ENCODE assay signal across 1 mouse cellular context in the genomic region with DNA sequence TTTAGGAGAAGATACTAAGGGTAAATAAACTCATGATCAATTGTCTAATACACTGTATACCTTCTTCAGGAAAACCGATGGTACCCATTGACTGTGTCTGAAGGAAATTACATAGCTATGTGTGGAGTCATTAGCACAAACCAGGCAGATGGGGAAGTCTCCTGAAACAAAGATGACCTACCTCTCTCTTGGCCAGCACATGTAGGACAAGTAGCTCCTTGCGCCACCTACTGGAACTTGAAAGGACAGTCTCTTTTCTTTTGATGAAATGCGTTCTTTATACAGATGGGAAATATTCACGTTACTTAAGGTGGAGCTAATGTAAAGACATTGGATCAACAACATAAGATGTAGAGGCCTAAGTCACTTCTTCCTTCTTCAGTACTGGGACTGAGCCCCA.
TF ChIP-seq lines count a peak whose summit lies in the region.

No protein-coding gene starts in this region.

TF ChIP-seq in MEL, 35 proteins besides CTCF, POLR2A, EP300 and RAD21 (continued from another document):
- TF ChIP-seq MAZ (IDR thresholded peaks at IDR 0.05; ENCODE audit: low read depth, low read length) (0 out of 2 replicates have a peak, but pooled peaks have one; percentile 50), MAFK (IDR thresholded peaks at IDR 0.05; ENCODE audit: borderline replicate concordance, low read depth, low read length) (no peak), KAT2A (conservative IDR thresholded peaks at IDR 0.05; ENCODE audit: low read depth, low read length) (no peak), MEF2A (IDR thresholded peaks at IDR 0.05; ENCODE audit: extremely low read depth, insufficient replicate concordance, low read depth, low read length, poor library complexity, severe bottlenecking) (no peak), SIN3A (IDR thresholded peaks at IDR 0.05; ENCODE audit: low read length) (peak; percentile 50), HCFC1 (IDR thresholded peaks at IDR 0.05; ENCODE audit: low read depth, low read length) (peak; percentile 28; the same call in 1 of the 2 replicates), POLR2AphosphoS2 (IDR thresholded peaks at IDR 0.05; ENCODE audit: low read length) (no peak), JUND (IDR thresholded peaks at IDR 0.05; ENCODE audit: low read depth, low read length) (peak; percentile 35; the same call in 1 of the 2 replicates), USF2 (IDR thresholded peaks at IDR 0.05; ENCODE audit: borderline replicate concordance in 1 of 2, insufficient read depth in 1 of 2, low read depth in 1 of 2, low read length in 2 of 2) (no peak), ZC3H11A (IDR thresholded peaks at IDR 0.05; ENCODE audit: low read depth, low read length) (peak; percentile 80), POLR2AphosphoS5 (IDR thresholded peaks at IDR 0.05; ENCODE audit: borderline replicate concordance, low read depth, low read length) (no peak), CHD2 (IDR thresholded peaks at IDR 0.05; ENCODE audit: low read length) (no peak; the same call in 1 of the 2 replicates), ZKSCAN1 (IDR thresholded peaks at IDR 0.05; ENCODE audit: low read depth, low read length) (no peak), ETS1 (IDR thresholded peaks at IDR 0.05; ENCODE audit: low read depth, low read length) (no peak), USF1 (IDR thresholded peaks at IDR 0.05; ENCODE audit: low read depth, low read length) (no peak), TCF12 (IDR thresholded peaks at IDR 0.05; ENCODE audit: low read depth, low read length) (0 out of 2 replicates have a peak, but pooled peaks have one; percentile 14), UBTF (IDR thresholded peaks at IDR 0.05; ENCODE audit: borderline replicate concordance, insufficient read depth, low read depth, low read length) (no peak), MXI1 (IDR thresholded peaks at IDR 0.05; ENCODE audit: low read depth, low read length) (peak; percentile 55; the same call in 1 of the 2 replicates), ZMIZ1 (IDR thresholded peaks at IDR 0.05; ENCODE audit: low read depth, low read length) (no peak), TAL1 (IDR thresholded peaks at IDR 0.05; ENCODE audit: low read length) (no peak), CHD1 (IDR thresholded peaks at IDR 0.05; ENCODE audit: low read depth, low read length) (no peak), NRF1 (IDR thresholded peaks at IDR 0.05; ENCODE audit: insufficient read depth, low read depth, low read length, poor library complexity, severe bottlenecking) (no peak), ELF1 (IDR thresholded peaks at IDR 0.05; ENCODE audit: low read depth, low read length) (no peak)
TF ChIP-seq in MEL: peak in this region for 12.
